Mouse (Mus musculus) thymus, postnatal 10 days (tissue): ENCODE measurements around the gene Kcnd2.

Experiments
- DNase-seq, 2 experiments: peaks; one replicate each; pipeline ENCODE4 v3.0.0; 2021; ENCODE audit warnings: low spot score in 2 of 2

Gene Kcnd2

GRCm38 (mm10) chr6:21692861-21693350 lies 477.6 kb downstream of the Kcnd2 start:
- DNase-seq = no peak

DNA sequence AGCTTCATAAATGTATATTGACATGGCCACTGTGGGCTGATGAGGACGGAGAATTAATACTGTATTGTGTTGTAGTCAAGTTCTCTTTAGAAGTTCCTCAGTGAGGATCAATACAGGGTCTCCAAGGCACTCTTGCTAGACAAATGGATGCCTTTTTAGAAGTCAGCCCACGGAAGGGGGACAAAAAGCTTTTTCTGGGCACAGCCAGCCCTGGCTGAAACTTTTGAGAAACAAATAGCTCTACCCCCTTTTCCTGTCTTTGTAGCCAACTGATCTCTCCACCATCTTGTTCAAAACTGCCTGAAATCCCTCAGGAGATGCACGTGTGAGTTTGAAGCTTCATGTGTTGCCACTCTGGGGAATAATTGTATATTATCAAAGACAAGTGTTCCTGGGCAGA lies 482.3 kb downstream of the Kcnd2 start:
- no peak for DNase-seq

DNA sequence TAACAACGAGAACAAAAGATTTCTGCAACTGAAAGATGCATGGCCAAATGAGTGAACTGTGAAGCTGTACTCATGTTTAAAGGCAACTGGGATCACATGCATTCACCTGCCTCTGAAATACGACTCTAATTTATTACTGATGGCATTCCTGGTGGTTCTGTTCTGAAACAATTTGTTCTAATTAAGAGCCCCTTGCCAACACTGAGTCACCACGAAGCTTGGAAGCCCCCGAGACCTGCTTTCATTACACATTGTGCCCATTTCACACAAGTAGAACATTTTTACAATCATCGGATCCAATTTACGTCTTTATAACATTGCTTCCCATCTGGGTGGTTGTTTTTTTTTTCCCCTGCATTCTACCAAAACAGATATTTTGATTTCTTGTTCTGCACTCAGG lies 485.8 kb downstream of the Kcnd2 start:
- no peak for DNase-seq

DNA sequence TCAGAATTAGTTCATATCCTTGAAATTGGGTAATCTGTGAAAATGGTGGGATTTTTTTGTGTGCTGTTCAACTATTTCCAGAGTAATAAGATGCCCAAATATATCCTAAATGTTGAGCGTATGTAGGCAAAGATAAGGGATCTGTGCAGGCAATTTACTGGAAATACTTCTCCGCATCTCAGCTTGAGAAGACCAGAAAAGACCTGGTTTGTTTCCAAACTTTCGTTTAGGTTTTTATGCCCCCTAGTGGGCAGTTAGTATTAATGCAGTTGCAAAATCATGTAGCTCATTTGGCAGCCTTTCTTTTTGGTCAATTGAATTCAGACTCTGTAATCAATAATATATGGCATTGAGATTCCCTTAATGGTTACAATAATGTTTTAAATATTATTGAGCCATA lies 493.9 kb downstream of the Kcnd2 start:
- DNase-seq = no peak

DNA sequence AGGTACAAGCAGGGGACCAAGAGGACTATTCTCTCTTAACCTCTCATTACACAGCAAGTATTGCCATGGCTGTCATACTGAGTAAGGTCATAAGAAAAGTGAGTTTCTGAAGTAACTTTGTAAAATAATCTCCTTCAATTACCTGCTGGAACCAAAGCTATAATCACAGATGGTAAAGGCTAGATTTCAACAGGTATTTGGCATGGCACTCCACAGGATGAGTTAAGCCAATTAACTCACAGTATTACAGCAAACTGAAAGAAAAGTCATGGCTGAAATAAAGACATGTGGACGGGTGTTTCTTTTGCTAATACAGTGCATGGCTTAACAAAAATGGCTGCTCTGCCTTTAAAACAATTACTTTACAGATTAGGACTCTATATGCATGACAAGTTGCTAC lies 503.8 kb downstream of the Kcnd2 start:
- DNase-seq = no peak

GRCm38 (mm10) chr6:21722238-21722637 lies 506.9 kb downstream of the Kcnd2 start:
- no peak for DNase-seq

DNA sequence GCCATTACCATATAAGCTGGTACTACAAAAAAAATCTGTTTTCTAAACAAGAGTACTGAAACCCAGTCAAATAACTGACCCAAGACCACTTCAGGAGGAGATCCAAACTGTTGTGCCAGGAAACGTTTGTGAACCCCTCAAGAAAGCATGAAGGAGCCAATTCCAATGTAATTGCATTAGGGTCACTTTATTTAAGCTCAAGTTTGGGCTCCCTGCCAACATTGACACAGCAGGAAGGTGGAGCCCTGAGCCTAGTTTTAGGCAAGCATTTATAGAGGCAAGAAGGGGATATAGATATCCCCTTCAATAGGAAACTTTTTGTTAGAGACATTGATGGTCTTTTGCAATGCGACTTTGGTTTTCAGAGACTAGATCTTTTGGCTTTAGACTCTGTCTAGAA lies 525.3 kb downstream of the Kcnd2 start:
- DNase-seq = no peak

DNA sequence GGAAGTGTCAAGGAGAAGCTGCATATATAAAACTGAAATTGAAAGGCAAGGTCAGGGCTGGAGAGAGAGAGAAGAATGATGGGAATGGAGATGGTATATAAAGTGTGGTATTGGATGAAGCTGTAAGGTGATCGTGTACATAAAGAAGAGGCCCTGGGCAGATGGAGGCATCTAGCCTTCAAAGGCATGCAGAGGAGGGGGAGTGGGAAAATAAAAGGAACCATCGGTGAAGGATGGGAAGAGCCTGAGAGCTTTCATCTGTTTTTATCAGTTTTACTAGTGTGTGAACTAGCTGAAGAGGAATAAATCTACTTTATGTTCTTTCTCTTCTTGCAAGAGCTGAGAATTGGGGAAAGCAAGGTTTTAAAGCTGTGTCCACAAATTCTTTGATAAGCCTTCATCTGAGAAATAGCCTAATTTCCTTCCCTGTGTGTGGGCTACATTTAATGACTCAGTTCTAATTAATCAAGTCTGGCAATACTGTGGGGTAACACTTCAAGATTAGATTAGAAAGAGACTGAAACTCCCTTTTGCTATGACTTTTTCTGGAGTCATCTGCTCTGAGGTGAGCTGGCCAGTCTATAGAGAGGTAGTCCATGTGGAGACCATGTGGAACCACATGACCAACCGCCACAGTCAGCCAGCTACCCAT lies 529.4 kb downstream of the Kcnd2 start:
- no peak for DNase-seq

- DNase-seq = no peak
Measured at GRCm38 (mm10) chr6:21747536-21747935, 532.2 kb downstream of the Kcnd2 start.

DNA sequence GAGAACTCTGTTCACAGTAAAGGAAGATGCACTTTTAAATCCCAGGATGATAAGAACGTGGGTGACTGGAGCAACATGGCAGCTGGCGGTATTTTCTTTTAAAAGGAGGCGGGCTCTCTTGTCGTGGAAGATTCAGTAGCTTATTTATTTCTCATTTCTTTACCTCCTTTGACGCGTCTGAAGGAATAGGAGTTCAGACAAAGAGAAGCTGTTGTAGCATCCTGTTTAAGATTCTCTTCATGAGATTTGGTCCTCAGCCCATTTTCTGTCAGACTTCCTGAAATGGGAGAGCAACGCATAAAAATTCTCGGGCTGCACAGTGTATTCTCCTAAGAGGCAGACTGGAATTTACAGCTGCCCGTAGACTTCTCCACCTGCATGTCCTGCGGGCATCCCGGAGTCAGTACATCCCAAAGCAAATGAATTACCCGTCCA lies 552.5 kb downstream of the Kcnd2 start:
- no peak for DNase-seq

DNA sequence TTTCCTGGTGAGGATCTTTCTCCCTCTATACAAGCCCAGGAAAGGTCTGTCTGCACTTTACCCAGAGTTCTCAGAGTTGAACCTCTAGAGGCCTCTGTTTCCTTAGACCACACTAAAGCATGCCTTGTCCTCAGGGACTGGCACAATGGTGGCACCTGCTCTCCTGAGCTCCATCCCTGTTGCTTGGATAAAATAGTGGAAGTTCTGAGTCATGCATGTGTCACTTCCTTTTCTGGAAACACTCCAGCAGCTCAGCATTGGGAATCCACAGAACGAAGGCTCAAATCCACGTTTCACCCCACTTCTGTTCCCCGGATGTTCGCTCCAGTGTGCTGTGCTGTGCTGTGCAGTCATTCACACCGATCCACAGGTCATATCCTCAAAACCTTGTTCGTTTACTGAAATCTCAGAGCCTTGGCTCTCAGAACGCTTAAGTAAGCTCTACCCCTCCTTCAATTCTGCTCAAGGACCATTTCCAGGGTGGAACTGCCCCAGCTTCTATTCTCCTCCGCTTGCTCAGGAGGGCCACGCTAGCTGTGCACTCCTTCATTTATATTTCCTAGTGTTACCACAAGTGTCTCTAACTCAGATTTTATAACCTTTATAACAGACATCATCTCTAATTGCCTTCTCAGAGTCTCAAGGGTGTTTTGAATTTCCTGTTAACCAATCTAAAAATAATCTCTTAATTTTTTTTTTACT lies 553.6 kb downstream of the Kcnd2 start:
- DNase-seq = no peak

GRCm38 (mm10) chr6:21769447-21769809 lies 554.1 kb downstream of the Kcnd2 start:
- DNase-seq = no peak

DNA sequence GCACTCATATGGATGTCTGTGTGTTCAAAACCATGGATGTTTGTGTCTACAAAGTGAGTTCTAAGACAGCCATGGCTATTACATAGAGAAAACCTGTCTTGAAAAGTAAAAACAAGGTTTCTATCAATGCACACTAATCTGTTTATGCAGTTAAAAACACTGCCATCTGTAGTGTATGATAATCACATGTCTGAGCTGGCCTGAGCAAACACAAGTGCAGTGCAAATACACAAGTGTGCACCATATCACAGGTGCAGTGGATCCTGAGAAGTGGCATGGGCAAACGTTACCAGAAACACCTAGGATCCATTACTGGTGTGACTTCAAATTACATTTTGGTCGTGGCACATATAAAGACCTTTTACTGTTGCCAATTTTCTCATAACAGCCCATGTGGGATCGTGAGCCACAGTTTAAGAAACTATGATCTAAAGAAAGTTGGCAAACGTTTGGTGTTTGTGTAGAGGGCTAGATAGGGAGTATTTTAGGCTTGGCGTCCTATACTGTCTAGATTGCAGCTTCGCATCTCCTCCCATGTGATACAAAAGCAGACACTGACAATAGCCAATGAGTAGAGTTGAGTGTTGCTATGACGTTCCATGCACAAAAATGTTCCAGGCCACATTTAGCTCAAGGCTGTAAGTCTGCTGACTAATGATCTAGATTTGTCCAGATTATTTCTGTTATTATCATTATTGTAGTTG lies 559.1 kb downstream of the Kcnd2 start:
- no peak for DNase-seq
